Mouse (Mus musculus): ENCODE measurements around the gene Coq9. TPM values are rescaled to one million over a fixed set of nuclear protein-coding genes. Genes with fewer than 3 reads are reported as not detected.

Gene Coq9
- 55.1 and 57.2 TPM in 2 replicates for polyA plus RNA-seq (2016; fragmentation: Nextera tagmentation; extraction: Ambion mirVana)

DNA sequence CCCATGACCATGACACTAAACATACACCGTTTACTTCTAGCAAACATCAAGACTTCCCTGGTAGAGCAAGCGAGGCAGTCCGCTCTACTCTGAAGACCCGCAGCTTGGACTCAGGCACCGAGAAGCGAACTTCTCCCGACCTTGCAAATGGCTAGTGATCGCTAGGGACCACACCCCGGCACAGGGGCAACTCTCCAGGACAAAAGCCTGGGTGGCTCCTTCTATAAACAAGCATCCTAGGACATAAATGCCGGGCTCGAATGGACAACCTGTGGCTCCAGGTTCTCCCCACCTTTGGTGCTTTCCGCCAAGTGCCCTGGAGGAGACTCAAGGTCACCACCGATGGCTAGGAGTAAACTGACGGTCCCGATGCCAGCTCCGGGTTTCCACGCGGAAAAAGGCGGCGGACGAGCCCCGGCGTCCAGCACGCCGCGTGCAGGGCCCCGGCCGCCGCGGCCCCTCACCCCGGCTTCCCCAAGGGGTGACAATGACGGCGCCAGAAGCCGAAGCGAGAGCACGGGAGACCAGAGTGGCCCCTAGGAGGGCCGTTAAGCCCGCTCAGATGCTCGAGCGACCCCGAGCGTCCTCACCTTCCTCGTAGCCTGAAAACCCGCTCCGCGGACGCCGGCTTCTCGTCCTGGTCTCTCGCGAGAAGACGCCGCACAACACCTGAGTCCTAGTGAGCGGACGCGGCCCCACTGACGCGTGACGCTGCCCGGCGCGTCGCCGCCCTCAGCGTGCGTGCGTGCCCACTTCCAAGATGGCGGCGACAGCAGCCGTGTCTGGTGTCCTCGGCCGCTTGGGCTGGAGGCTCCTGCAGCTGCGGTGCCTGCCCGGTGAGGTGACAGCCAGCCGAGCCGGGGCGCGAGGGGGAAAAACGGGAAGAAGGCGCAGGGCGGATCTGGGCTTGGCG is at the start of gene Coq9, which contains the start of gene Ciapin1:
TSS of gene Coq9 (plus strand) at position 660 of the 913 bp plus-strand sequence.
TSS of gene Ciapin1 (minus strand) at position 697 of the 913 bp plus-strand sequence.
- under 1% methylated on average over 82 of the region's 82 CpGs for WGBS (ENCODE audit: insufficient replicate concordance)
- Histone ChIP-seq H3K36me3 (peaks cover 19% of the 10 kb centered on the region), H3K4me1 (peaks cover 51% of the 10 kb centered on the region), H3K4me2 (peak within 1 kb of the TSS; percentile 80), H3K27ac (peak within 1 kb of the TSS; percentile 94), H3K4me3 (peak within 1 kb of the TSS; percentile 88), H3K27me3 (replicated peaks) (no peaks in the 10 kb centered on the region), H3K9ac (peak within 1 kb of the TSS; percentile 97), H3K9me3 (replicated peaks) (no peaks in the 10 kb centered on the region)
- ATAC-seq, result peak; percentile 93

DNA sequence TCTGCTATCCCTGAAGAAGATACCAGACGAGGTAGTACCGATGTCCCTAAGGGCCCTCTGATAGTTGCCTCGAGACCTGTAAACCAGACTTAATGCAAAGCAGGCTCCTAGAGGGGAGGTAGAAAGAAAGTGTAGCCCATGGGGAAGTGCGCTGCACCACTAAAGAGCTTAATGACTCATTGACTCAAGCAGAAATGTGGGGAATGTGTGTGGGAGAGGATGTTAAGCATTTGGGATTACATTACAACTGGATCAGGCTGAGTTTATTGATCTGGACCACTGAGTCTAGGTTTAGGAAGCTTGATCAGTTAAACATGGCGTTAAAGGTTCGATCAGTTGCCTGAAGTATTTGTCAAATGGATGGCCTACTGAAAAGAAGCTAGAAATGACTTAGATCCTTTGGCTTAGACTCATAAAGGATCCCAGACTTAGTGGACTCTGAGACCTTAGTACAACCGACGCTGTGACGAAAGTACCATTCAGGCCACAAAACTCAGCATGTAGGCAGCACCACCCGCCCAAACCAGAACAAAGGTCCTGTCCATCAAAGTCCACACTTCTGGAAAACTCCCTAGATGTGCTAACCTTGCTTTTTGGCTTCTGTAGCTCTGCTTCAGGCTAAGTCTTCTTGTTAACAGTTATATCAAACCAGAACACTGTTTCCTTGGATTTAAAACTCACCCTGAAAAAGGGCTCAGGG is 48.7 kb upstream of the Coq9 start:
- peaks cover 58% of the 10 kb centered on the region for H3K4me1 ChIP-seq
- H3K27me3 ChIP-seq (replicated peaks), result peaks cover 22% of the 10 kb centered on the region
- 82% methylated on average over 10 of the region's 10 CpGs for WGBS (ENCODE audit: insufficient replicate concordance)
- ATAC-seq, result no peak
- no peaks in the 10 kb centered on the region for H3K36me3 ChIP-seq
- H3K9me3 ChIP-seq (replicated peaks), result no peaks in the 10 kb centered on the region
- H3K4me3 ChIP-seq, result no peak overlapping the region
- no peak overlapping the region for H3K9ac ChIP-seq
- H3K4me2 ChIP-seq, result no peak overlapping the region
- no peak overlapping the region for H3K27ac ChIP-seq

DNA sequence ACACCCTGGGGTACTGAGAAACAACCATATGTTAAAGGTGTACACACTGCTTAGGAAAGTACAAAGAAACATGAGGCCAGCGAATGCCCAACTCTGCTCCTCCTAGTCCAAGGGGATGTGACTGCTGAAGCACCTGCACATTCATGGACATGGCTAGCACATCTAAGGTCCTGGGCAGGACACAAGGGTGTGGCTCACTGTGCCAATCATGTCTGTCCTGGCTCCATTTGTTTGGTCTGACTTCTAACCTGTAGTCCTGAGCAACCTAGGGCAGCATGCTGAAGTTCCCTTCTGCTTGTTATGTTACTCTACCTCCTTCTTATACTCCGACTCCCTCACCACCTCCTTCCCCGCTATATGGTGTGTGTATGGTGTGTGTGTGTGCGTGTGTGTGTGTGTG is 43.8 kb upstream of the Coq9 start:
- H3K4me1 ChIP-seq, result peaks cover 13% of the 10 kb centered on the region
- no peak for ATAC-seq
- WGBS (ENCODE audit: insufficient replicate concordance), result 80% methylated on average over 4 of the region's 4 CpGs
- H3K4me3 ChIP-seq, result no peak overlapping the region
- no peak overlapping the region for H3K4me2 ChIP-seq
- no peak overlapping the region for H3K9ac ChIP-seq
- H3K27me3 ChIP-seq (replicated peaks), result peaks cover 16% of the 10 kb centered on the region
- H3K9me3 ChIP-seq (replicated peaks), result no peaks in the 10 kb centered on the region
- no peaks in the 10 kb centered on the region for H3K36me3 ChIP-seq
- H3K27ac ChIP-seq, result no peak overlapping the region

DNA sequence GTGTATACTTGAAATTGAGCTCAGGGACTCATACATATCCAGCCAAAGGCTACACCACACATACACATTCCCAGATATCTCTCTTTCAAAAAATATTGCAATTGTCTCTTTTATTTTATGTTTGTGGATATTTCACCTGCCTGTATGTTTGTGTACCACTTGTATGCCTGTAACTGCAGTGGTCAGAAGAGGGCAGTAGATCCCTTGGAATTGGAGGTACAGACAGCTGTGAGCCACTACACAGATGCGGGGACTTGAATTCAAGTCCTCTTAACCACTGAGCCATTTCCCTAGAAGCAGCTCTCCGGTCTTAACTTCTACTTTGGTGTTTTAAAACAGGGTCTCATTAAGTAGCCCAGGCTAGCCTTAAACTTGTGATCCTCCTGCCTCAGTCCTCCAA is 43.3 kb upstream of the Coq9 start:
- Histone ChIP-seq H3K36me3 (no peaks in the 10 kb centered on the region), H3K27ac (no peak overlapping the region), H3K9me3 (replicated peaks) (no peaks in the 10 kb centered on the region), H3K4me3 (no peak overlapping the region), H3K4me1 (peaks cover 9% of the 10 kb centered on the region), H3K4me2 (no peak overlapping the region), H3K9ac (no peak overlapping the region), H3K27me3 (replicated peaks) (peaks cover 12% of the 10 kb centered on the region)
- 80% methylated on average over 2 of the region's 2 CpGs for WGBS (ENCODE audit: insufficient replicate concordance)
- 0 out of 2 replicates have a peak, but pooled peaks have one; percentile 57 for ATAC-seq

DNA sequence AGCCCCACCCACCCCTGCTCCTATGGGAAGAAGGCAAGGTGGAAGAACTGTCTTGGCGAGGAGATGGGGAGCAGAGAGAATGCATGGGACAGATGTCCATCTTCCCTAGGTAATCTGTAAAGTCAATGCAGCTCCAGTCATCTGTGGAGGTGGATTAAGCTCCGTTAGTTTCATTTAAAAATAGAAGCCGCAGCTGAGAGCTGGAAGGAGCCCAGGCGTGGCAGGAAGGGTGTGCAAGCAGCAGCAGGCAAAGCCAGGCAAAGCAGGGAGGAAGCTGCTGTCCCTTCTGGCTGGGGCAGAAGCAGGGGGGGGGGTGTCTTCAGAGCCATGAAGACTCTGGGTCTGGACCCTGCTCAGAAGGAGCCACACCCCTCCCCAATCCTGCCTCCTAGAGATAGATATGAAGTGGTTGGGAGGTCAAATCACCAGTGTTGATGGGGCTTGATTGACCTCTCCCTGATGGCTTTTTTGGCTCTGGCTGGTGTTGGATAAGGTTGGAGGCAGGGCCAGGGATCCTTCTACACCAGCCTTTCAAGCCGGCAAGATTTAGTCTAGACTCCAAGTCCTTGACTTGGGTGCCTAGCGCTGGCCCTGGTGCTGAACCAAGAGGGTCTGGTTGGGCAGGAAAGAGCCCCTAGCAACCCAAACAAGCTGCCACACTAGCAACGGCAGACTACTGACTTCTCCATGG is 37.7 kb upstream of the Coq9 start:
- Histone ChIP-seq H3K9ac (no peak overlapping the region), H3K4me3 (no peak overlapping the region), H3K36me3 (no peaks in the 10 kb centered on the region), H3K27me3 (replicated peaks) (peaks cover 32% of the 10 kb centered on the region), H3K27ac (no peak overlapping the region), H3K9me3 (replicated peaks) (no peaks in the 10 kb centered on the region), H3K4me1 (peaks cover 31% of the 10 kb centered on the region), H3K4me2 (no peak overlapping the region)
- no peak for ATAC-seq
- WGBS (ENCODE audit: insufficient replicate concordance), result 47% methylated on average over 7 of the region's 7 CpGs

DNA sequence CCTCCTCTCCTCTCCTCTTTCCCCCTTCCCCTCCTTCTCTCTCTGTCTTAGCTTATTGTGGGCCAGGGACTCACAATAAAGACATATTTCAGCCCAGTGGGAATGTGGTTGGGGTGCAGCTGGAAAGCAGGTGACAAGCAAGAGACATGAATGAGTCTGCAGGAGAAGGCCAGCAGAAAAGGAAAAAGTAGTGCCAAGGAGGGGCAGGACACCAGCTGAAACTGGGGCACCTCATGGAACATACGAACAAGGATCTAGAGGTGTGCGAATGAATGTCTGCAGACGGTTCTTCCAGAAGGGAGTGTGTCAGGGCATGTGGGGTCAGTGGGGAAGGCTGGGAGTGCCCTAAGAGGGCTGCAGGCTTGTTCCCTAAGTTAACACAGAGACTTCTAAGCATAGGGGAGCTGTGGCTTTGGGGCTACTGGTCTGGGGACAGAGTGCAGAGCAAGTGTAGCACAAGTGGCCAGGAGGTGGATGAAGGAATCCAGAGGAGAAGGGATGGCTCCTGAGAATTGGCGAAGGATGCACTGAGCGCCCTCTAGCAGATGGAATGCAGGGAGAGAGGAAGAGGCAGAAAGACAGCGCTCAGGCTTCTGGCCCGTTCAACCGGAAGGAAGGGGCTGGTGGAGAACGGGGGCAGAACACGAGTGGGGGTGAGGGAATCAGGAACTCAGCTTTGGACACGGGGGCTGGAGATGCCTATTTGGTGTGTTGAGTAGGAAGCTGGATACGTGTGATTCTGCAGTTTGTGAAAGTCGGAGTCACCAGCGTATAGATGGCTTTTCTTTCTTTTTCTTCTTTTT is 36.6 kb upstream of the Coq9 start:
- WGBS (ENCODE audit: insufficient replicate concordance), result 34% methylated on average over 14 of the region's 14 CpGs
- H3K9me3 ChIP-seq (replicated peaks), result no peaks in the 10 kb centered on the region
- peaks cover 39% of the 10 kb centered on the region for H3K27me3 ChIP-seq (replicated peaks)
- no peak for ATAC-seq
- H3K4me3 ChIP-seq, result no peak overlapping the region
- H3K4me2 ChIP-seq, result peak overlapping the region; percentile 29
- no peak overlapping the region for H3K27ac ChIP-seq
- peaks cover 38% of the 10 kb centered on the region for H3K4me1 ChIP-seq
- no peaks in the 10 kb centered on the region for H3K36me3 ChIP-seq
- H3K9ac ChIP-seq, result no peak overlapping the region

- 11% methylated on average over 4 of the region's 4 CpGs for WGBS (ENCODE audit: insufficient replicate concordance)
- peaks cover 43% of the 10 kb centered on the region for H3K4me1 ChIP-seq
- no peak overlapping the region for H3K9ac ChIP-seq
- no peaks in the 10 kb centered on the region for H3K36me3 ChIP-seq
- no peak overlapping the region for H3K27ac ChIP-seq
- ATAC-seq, result no peak
- H3K4me3 ChIP-seq, result no peak overlapping the region
- peaks cover 43% of the 10 kb centered on the region for H3K27me3 ChIP-seq (replicated peaks)
- no peaks in the 10 kb centered on the region for H3K9me3 ChIP-seq (replicated peaks)
- no peak overlapping the region for H3K4me2 ChIP-seq
Observed at GRCm38 (mm10) chr8:94802375-94802774, 35.7 kb upstream of the Coq9 start.

DNA sequence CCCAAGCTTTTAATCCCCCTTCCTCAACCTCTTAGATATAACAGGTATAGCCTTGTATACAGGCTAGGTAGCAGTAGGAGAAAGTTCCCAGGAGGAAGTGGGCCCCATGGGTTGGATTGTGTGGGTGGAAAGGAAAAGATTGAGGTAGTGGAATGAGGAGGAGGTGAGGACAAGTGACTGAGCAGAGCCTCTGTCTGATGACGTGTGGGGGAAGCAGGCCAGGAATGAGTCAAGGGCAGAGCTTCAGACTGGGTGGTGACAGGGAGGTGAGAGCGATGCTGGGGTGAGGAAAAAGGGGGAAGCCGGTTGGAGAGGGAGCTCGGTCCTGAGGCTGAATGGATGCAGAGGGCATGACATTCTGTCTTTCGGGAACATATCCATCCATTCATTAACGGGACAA is 34.6 kb upstream of the Coq9 start:
- ATAC-seq, result no peak
- 57% methylated on average over 6 of the region's 6 CpGs for WGBS (ENCODE audit: insufficient replicate concordance)
- peaks cover 47% of the 10 kb centered on the region for H3K27me3 ChIP-seq (replicated peaks)
- H3K4me2 ChIP-seq, result no peak overlapping the region
- no peak overlapping the region for H3K4me3 ChIP-seq
- H3K36me3 ChIP-seq, result no peaks in the 10 kb centered on the region
- H3K9me3 ChIP-seq (replicated peaks), result no peaks in the 10 kb centered on the region
- no peak overlapping the region for H3K27ac ChIP-seq
- no peak overlapping the region for H3K9ac ChIP-seq
- peaks cover 55% of the 10 kb centered on the region for H3K4me1 ChIP-seq

GRCm38 (mm10) chr8:94804546-94805340 is 33.4 kb upstream of the Coq9 start:
- Histone ChIP-seq H3K27ac (no peak overlapping the region), H3K27me3 (replicated peaks) (peaks cover 47% of the 10 kb centered on the region), H3K9me3 (replicated peaks) (no peaks in the 10 kb centered on the region), H3K9ac (0 out of 2 replicates have a peak overlapping the region, but pooled peaks have one; percentile 19), H3K4me2 (no peak overlapping the region), H3K4me1 (peaks cover 67% of the 10 kb centered on the region), H3K36me3 (no peaks in the 10 kb centered on the region), H3K4me3 (no peak overlapping the region)
- ATAC-seq, result no peak; the same call in 1 of the 2 replicates
- WGBS (ENCODE audit: insufficient replicate concordance), result 15% methylated on average over 10 of the region's 10 CpGs

DNA sequence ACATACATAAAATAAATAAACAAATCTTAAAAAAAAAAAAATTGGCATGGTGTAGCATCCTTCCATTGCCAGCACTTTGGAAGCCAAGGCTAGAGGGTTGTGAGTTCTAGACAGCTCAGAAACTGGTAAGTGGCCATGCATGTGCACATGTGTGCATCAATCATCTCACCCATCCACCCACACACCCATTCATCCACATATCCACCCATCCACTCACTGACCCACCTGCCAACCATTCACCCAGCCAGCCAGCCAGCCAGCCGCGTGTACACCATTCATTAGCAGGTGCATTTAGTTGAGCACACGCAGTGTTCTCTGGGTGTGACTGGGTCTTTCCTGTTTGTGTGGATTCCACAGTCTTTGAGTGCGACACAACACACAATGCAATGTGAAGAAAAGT is 32.3 kb upstream of the Coq9 start:
- WGBS (ENCODE audit: insufficient replicate concordance), result 70% methylated on average over 4 of the region's 4 CpGs
- Histone ChIP-seq H3K4me3 (no peak overlapping the region), H3K27me3 (replicated peaks) (peaks cover 43% of the 10 kb centered on the region), H3K36me3 (no peaks in the 10 kb centered on the region), H3K9me3 (replicated peaks) (no peaks in the 10 kb centered on the region), H3K4me1 (peaks cover 67% of the 10 kb centered on the region), H3K4me2 (no peak overlapping the region), H3K27ac (no peak overlapping the region), H3K9ac (no peak overlapping the region)
- ATAC-seq, result no peak

Measured in liver, embryonic 12.5 days (tissue).